Mouse (Mus musculus): Measurements from ENCODE around the gene Mex3d.

Mex3d gene

GRCm38 (mm10) chr10:80386735-80387471 lies 556 bp downstream of the Mex3d start:
- in situ Hi-C loops (cut with MboI, MseI), result no loop called here

DNA sequence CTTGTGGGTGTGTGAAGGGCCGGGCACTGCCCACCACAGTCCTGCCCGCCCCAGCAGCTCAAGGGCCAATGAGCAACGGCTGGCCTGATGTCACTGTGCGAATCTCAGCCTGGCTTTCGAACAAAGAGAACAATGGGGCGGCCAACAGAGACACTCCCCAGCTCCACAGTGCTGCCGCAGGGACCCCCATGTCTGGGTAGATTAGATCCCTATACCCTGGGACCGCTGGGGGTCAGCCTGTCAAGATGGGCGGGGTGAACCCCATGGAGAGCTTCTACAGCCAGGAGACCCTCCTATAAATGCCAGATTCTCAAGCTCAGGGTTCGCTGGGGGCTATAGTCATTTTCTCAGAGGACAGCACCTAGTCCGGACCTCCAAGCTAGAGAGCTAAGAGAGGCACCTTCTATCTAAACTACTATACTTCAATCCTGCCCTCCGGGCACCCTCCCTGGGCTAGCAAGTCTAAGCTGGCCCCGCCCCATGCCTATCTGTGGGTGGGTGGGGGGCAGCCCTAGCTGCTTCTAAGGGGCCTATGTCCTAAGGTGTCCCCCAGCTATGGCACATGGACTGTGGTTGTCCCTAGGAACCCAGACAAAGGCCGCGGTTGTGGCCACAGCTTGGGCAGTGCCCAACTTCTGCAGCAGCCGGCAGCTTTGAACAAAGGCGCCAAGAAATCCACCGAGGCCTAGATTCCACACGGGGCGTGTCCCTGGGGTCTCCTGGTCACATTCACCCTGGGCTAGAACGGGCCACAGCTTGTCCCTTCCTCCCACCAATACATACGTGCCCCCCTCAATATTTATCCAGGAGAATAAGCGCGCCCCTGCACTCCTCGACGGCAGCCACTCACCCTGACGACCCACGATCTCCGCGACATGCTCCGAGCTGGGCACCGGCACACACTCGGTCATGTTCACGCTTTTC lies 1.4 kb downstream of the Mex3d start:
- in situ Hi-C loops (cut with MboI, MseI), result no loop called here

GRCm38 (mm10) chr10:80385310-80385709 lies 2.1 kb downstream of the Mex3d start:
- in situ Hi-C loops (cut with MboI, MseI), result no loop called here

DNA sequence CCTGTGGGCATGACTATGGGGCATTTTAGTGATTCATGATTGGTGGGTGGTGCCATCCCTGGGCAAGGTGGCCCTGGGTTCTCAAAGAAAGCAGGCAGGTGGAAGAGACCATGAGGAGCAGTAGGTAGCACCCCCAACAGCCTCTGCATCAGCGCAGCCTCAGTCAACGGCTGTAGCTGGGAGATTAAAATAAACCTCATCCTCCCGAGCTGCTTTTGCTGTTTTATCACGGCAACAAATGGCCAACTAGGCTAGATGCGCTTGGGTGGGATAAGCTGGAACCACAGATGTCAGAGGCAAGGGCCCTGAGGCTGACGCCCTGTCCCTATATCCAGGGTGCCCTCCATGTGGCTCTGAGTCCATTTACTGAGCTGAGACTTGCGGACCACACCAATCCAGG lies 2.8 kb downstream of the Mex3d start:
- in situ Hi-C loops (cut with MboI, MseI), result no loop called here

DNA sequence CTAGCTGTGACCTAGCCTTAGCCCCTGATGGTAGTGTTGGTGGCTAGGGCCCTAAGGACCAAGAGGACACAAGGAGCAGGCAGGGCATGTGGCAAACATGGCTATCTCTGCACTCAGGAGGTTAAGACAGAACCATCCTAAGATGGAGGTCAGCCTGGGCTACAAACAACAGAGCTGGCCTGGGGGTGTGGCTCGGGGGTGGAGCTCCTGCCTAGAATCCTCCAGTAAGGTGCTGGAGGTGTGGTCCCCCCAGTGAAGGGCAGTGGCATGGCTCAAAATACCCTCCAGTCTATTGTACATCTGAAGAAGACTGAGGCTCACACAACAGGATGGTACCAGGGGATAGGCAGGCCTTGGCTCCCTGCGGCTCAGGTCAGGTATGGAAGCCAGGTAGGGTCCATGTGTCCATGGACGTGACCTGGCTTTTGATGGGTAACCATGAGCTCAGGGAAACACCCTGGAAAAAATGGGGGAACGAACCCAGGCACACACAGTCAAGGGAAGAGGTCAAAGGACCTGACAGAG lies 3.3 kb downstream of the Mex3d start:
- in situ Hi-C loops (cut with MboI, MseI), result no loop called here

DNA sequence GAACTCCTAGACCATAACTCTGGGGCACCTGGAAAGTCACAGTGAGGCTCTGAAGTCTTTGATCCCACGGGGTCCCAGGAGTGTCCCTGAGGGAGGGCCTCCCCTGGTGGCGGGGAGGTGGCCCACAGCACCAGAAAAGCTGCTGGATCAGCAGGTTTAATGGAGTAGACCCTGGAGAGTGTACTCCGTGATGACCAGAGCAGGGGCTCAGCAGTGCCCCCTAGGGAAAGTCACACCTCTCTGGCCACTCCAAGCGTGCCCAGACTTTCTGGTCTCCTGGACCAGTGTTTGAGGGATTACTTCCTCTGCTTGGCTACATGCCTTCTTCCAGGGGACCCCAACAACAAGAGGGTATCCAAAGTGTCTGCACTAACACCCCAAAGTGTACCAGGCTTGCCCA lies 4.0 kb downstream of the Mex3d start:
- in situ Hi-C loops (cut with MboI, MseI), result no loop called here

DNA sequence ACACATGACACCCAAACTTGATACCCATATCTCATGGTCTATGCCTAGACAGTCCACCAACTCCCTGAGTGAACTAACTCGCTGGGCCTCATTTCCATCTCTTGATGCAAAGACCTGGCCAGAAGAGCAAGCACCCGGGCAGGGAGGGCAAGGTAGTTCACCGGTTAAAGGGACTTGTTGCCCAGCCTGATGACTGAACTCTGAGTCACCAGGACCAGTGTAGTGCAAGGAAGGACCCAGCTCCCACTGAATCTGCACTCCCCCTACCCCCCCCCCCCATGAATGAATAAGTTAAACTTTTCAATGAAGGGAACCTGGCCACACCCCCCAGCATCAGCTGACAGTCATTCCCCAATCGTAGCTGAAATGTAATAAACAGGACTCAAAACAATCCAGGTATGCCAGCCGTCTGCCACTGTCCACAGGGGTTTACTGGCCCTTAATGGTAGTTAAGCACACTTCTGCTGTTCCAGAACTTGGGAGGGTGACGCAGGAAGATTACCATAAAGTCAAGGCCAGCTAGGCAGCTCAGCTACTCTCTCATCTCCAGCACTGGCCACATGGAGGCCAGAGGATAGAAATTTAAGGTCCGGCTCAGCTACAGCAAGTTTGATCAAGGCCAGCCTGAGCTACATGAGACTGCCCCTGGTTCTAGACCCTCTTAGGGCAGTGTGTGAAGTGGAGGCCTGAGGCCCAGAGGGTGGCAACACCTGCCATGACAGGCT lies 4.7 kb downstream of the Mex3d start:
- in situ Hi-C loops (cut with MboI, MseI), result no loop called here

GRCm38 (mm10) chr10:80377716-80378115 lies 9.7 kb downstream of the Mex3d start:
- in situ Hi-C loops (cut with MboI, MseI), result no loop called here

GRCm38 (mm10) chr10:80376160-80376559 lies 11.3 kb downstream of the Mex3d start:
- in situ Hi-C loops (cut with MboI, MseI), result no loop called here

DNA sequence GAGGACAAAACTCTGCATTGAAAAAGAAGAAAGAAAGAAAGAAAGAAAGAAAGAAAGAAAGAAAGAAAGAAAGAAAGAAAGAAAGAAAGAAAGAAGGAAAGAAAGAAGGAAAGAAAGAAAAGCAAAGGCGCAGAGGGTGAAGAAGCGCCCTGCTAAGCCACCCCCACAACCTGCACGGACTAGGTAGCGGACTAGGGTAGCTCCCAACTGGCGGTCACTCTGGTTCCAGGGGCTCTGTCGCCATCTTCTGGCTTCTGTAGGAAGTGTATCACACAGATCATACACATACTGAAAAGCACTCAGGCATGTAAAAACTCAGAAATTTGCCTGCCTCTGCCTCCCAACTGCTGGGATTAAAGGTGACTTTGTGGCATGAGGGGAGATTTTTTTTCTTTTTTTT lies 13.4 kb downstream of the Mex3d start:
- in situ Hi-C loops (cut with MboI, MseI), result no loop called here

- in situ Hi-C loops (cut with MboI, MseI), result no loop called here
These were observed 14.8 kb downstream of the Mex3d start for GRCm38 (mm10) chr10:80372706-80373105.

- in situ Hi-C loops (cut with MboI, MseI), result no loop called here
These were observed 15.5 kb downstream of the Mex3d start for GRCm38 (mm10) chr10:80371983-80372382.

DNA sequence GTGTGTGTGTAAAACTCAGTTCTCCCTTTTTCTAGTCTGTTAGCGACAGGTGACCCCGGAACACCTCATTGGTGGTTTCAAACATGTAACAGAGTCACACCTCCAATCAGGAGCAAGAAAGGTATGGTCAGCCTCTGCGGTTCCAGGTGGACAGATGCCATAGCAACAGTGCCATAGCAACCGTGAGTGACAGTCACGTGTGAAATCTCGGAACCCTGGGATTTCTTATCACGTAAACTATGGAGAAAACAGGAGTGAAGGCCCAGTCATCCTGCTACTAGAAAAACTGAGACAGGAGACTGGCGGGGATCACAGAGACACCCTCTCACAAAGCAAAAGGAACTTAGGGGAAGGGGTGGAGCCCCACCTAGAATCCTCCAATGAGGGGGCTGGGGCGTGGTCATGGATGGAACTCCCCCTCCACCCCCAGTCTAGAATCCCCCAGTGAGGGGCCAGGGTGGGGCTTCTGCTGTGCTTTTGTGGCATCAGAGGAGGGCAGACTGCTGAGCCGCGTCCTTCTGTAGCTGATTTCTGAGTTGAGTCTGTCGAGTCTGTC lies 16.0 kb downstream of the Mex3d start:
- in situ Hi-C loops (cut with MboI, MseI), result no loop called here

DNA sequence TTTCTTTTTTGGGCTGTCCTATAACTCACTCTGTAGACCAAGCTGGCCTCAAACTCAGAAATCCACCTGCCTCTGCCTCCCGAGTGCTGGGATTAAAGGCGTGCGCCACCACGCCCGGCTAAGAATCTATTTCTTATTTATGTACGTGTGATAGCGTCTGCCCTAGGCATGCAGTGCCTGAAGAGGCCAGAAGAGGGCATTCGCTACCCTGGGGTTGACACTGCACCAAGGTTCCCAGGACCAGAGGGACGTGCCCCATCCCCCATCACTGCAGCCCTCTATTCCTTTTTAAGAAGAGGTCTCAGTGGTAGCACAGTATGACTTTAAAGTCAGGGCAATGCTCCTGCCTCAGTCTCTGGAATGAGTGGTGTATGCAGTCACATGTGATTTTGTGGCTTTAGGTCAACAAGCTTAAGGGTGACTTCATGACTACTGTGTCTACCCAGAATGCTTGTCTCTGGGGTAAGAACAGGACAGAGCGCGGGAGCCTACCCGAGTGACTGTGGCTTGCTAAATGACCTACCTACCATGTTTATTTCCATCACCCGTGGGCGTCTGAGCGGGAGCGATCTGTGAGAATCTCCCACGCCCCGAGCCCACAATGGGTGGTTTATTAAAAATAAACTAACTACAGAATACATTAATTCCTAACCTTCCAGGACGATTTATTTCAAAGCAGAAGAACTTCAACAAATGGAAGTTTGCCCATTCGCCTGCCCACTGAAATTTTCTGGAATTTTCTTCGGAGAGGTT lies 17.3 kb downstream of the Mex3d start:
- in situ Hi-C loops (cut with MboI, MseI), result no loop called here

- in situ Hi-C loops (cut with MboI, MseI), result no loop called here
These were observed 19.1 kb downstream of the Mex3d start for GRCm38 (mm10) chr10:80368392-80368791.

DNA sequence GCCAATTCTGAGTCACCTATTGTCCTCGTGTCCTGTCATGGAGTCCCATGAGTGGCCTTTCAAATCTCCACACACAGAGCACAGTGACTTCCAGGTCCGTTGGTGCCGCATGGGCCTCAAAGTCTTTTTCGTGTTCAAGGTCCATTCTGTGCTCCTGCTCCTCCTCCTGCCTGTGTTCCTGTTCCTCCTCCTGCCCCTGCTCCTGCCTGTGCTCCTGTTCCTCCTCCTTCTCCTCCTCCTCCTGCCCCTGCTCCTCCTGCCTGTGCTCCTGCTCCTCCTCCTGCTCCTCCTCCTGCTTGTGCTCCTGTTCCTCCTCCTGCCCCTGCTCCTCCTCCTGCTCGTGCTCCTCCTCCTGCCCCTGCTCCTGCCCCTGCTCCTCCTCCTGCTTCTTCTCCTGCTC lies 19.5 kb downstream of the Mex3d start:
- in situ Hi-C loops (cut with MboI, MseI), result no loop called here

DNA sequence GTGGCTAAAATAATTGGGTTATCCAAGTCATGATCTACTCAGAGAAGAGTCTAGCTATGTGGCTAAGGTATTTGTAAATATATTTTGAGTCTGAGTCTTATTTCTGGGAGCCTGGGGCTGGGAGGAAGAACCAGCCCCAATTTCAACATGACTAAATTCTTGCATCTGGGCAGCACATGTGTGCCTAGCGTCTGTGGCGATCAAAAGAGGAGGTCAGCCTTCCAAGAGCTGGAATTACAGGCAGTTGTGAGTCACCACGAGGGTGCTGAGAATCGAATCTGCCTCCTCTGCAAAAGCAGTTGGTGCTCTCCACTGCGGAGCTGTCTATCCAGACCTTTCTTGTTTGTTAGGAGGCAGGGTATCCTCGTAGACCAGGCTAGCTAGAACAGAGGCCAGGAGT lies 21.7 kb downstream of the Mex3d start:
- in situ Hi-C loops (cut with MboI, MseI), result no loop called here

GRCm38 (mm10) chr10:80363734-80364133 lies 23.7 kb downstream of the Mex3d start:
- in situ Hi-C loops (cut with MboI, MseI), result no loop called here

DNA sequence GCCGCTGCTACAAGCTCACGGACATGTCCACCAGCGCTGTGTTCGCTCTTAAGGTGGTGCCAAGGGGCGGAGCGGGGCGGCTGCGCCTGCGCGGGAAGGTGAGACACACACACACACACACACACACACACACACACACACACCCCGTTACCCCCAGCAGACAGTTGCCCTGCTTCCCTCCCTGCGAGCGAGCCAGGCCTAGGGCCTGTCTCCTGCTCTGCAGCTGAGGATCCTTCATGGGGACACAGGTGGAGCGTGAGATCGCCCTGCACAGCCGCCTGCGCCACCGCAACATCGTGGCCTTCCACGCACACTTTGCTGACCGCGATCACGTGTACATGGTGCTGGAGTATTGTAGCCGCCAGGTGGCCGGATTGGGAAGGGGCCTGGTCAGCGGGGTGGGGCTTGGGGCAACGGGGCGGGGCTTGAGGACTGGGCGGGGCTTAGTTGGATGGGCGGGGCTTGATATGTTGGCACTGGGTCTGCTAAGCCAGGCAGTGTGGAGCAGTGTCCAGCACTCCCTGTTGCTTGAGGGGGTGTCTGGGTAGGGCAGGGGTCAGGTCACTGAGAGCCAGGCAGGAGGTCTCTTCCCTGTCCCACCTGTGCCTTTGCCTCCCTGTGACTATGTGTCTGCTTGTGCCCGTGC lies 29.3 kb downstream of the Mex3d start:
- in situ Hi-C loops (cut with MboI, MseI), result no loop called here

- in situ Hi-C loops (cut with MboI, MseI), result no loop called here
These were observed 30.1 kb downstream of the Mex3d start for GRCm38 (mm10) chr10:80357336-80357735.
